Mouse (Mus musculus) olfactory bulb, adult 2 months (tissue): ENCODE data around the gene Arhgap1.

Experiments used
- CTCF ChIP-seq: fragments of 200-500 bp; IDR thresholded peaks from 2 replicates; pipeline ENCODE4 v1.5.1; 2012; ENCODE audit warnings: low read depth, mild to moderate bottlenecking, low read length, moderate library complexity; ENCODE audit not compliant: insufficient read depth
- POLR2A ChIP-seq: fragments of 200-500 bp; IDR thresholded peaks from 2 replicates; pipeline ENCODE4 v1.6.1; 2012; ENCODE audit warnings: mild to moderate bottlenecking, low read depth, low read length, moderate library complexity; ENCODE audit not compliant: insufficient read depth

- TF ChIP-seq CTCF (no peak), POLR2A (no peak)
Observed at GRCm38 (mm10) chr2:91631826-91632225, 17.8 kb upstream of the Arhgap1 start.
